Mouse (Mus musculus): Measurements from ENCODE around the gene Olfr566. TPM values are rescaled to one million over a fixed set of nuclear protein-coding genes. Genes with fewer than 3 reads are reported as not detected.

Olfr566 gene
- polyA plus RNA-seq (2015; fragmentation: Nextera tagmentation; extraction: Ambion mirVana), result not detected in 2 replicates

- Histone ChIP-seq H3K36me3 (no peaks in the 10 kb centered on the region), H3K27me3 (no peaks in the 10 kb centered on the region), H3K4me1 (replicated peaks) (no peaks in the 10 kb centered on the region), H3K27ac (no peak within 1 kb of the TSS), H3K4me2 (replicated peaks) (no peak within 1 kb of the TSS), H3K9ac (replicated peaks) (no peak within 1 kb of the TSS), H3K9me3 (no peaks in the 10 kb centered on the region), H3K4me3 (replicated peaks) (no peak within 1 kb of the TSS)
- WGBS, result 87% methylated on average over 1 of the region's 1 CpGs
- no peak for ATAC-seq
Measured at GRCm38 (mm10) chr7:102858665-102859064, at the start of gene Olfr566. TSS of gene Olfr566 (minus strand) at chr7:102858765.

- Histone ChIP-seq H3K27ac (no peak within 1 kb of the TSS), H3K9ac (replicated peaks) (no peak within 1 kb of the TSS), H3K27me3 (no peaks in the 10 kb centered on the region), H3K9me3 (no peaks in the 10 kb centered on the region), H3K36me3 (no peaks in the 10 kb centered on the region), H3K4me2 (replicated peaks) (no peak within 1 kb of the TSS), H3K4me1 (replicated peaks) (no peaks in the 10 kb centered on the region), H3K4me3 (replicated peaks) (no peak within 1 kb of the TSS)
- WGBS, result 78% methylated on average over 3 of the region's 3 CpGs
- ATAC-seq, result no peak
Measured at GRCm38 (mm10) chr7:102890782-102891181, 32.2 kb upstream of the Olfr566 start, which contains the start of gene Olfr569. TSS of gene Olfr569 (minus strand) at chr7:102890882.

- no peaks in the 10 kb centered on the region for H3K9me3 ChIP-seq
- H3K4me3 ChIP-seq (replicated peaks), result no peak within 1 kb of the TSS
- H3K9ac ChIP-seq (replicated peaks), result no peak within 1 kb of the TSS
- ATAC-seq, result no peak
- no peaks in the 10 kb centered on the region for H3K36me3 ChIP-seq
- H3K4me2 ChIP-seq (replicated peaks), result no peak within 1 kb of the TSS
- no peaks in the 10 kb centered on the region for H3K27me3 ChIP-seq
- H3K4me1 ChIP-seq (replicated peaks), result no peaks in the 10 kb centered on the region
- H3K27ac ChIP-seq, result no peak within 1 kb of the TSS
Measured at GRCm38 (mm10) chr7:102876822-102877221, 18.3 kb upstream of the Olfr566 start, which contains the start of gene Olfr568. TSS of gene Olfr568 (plus strand) at chr7:102877122.

GRCm38 (mm10) chr7:102855807-102856206 lies 2.8 kb downstream of the Olfr566 start:
- H3K4me1 ChIP-seq (replicated peaks), result no peaks in the 10 kb centered on the region
- no peak for ATAC-seq
- H3K9ac ChIP-seq (replicated peaks), result no peak overlapping the region
- H3K4me2 ChIP-seq (replicated peaks), result no peak overlapping the region
- H3K27ac ChIP-seq, result no peak overlapping the region
- H3K27me3 ChIP-seq, result no peaks in the 10 kb centered on the region
- no peaks in the 10 kb centered on the region for H3K9me3 ChIP-seq
- H3K36me3 ChIP-seq, result no peaks in the 10 kb centered on the region
- no peak overlapping the region for H3K4me3 ChIP-seq (replicated peaks)

Other genes starting within 250 kb of the Olfr566 start
- not detected in 2 replicates for gene Olfr553, start 240.5 kb downstream of the Olfr566 start, polyA plus RNA-seq (2015; fragmentation: Nextera tagmentation; extraction: Ambion mirVana)
- not detected in 2 replicates for gene Olfr554, start 220.3 kb downstream of the Olfr566 start, polyA plus RNA-seq (2015; fragmentation: Nextera tagmentation; extraction: Ambion mirVana)
- not detected in 2 replicates for gene Olfr555, start 199.9 kb downstream of the Olfr566 start, polyA plus RNA-seq (2015; fragmentation: Nextera tagmentation; extraction: Ambion mirVana)
- not detected in 2 replicates for gene Olfr556, start 193.9 kb downstream of the Olfr566 start, polyA plus RNA-seq (2015; fragmentation: Nextera tagmentation; extraction: Ambion mirVana)
- 7.3 and 8.0 TPM in 2 replicates for gene Trim68, start 171.4 kb downstream of the Olfr566 start, polyA plus RNA-seq (2015; fragmentation: Nextera tagmentation; extraction: Ambion mirVana)
- gene Olfr557, start 162.9 kb downstream of the Olfr566 start, polyA plus RNA-seq (2015; fragmentation: Nextera tagmentation; extraction: Ambion mirVana), result not detected in 2 replicates
- 0.07 TPM in 1 of 2 replicates, not detected in the other for gene Olfr558, start 156.6 kb downstream of the Olfr566 start, polyA plus RNA-seq (2015; fragmentation: Nextera tagmentation; extraction: Ambion mirVana)
- not detected in 2 replicates for gene Olfr33, start 139.7 kb downstream of the Olfr566 start, polyA plus RNA-seq (2015; fragmentation: Nextera tagmentation; extraction: Ambion mirVana)
- gene Olfr559, start 131.3 kb downstream of the Olfr566 start, polyA plus RNA-seq (2015; fragmentation: Nextera tagmentation; extraction: Ambion mirVana), result not detected in 2 replicates
- not detected in 2 replicates for gene Olfr560, start 99.4 kb downstream of the Olfr566 start, polyA plus RNA-seq (2015; fragmentation: Nextera tagmentation; extraction: Ambion mirVana)
- gene Olfr78, start 99.3 kb downstream of the Olfr566 start, polyA plus RNA-seq (2015; fragmentation: Nextera tagmentation; extraction: Ambion mirVana), result not detected in 2 replicates
- not detected in 2 replicates for gene Olfr561, start 87.5 kb downstream of the Olfr566 start, polyA plus RNA-seq (2015; fragmentation: Nextera tagmentation; extraction: Ambion mirVana)
- not detected in 2 replicates for gene Olfr564, start 55.3 kb downstream of the Olfr566 start, polyA plus RNA-seq (2015; fragmentation: Nextera tagmentation; extraction: Ambion mirVana)
- not detected in 2 replicates for gene Olfr568, start 18.4 kb upstream of the Olfr566 start, polyA plus RNA-seq (2015; fragmentation: Nextera tagmentation; extraction: Ambion mirVana)
- gene Olfr569, start 32.1 kb upstream of the Olfr566 start, polyA plus RNA-seq (2015; fragmentation: Nextera tagmentation; extraction: Ambion mirVana), result not detected in 2 replicates
- gene Olfr570, start 35.8 kb upstream of the Olfr566 start, polyA plus RNA-seq (2015; fragmentation: Nextera tagmentation; extraction: Ambion mirVana), result not detected in 2 replicates
- gene Olfr571, start 58.8 kb upstream of the Olfr566 start, polyA plus RNA-seq (2015; fragmentation: Nextera tagmentation; extraction: Ambion mirVana), result not detected in 2 replicates
- not detected in 2 replicates for gene Olfr572, start 65.6 kb upstream of the Olfr566 start, polyA plus RNA-seq (2015; fragmentation: Nextera tagmentation; extraction: Ambion mirVana)
- gene Olfr573-ps1, start 83.8 kb upstream of the Olfr566 start, polyA plus RNA-seq (2015; fragmentation: Nextera tagmentation; extraction: Ambion mirVana), result not detected in 2 replicates
- gene Olfr574, start 89.7 kb upstream of the Olfr566 start, polyA plus RNA-seq (2015; fragmentation: Nextera tagmentation; extraction: Ambion mirVana), result not detected in 2 replicates
- gene Olfr575, start 100.0 kb upstream of the Olfr566 start, polyA plus RNA-seq (2015; fragmentation: Nextera tagmentation; extraction: Ambion mirVana), result not detected in 2 replicates
- not detected in 2 replicates for gene Olfr576, start 103.9 kb upstream of the Olfr566 start, polyA plus RNA-seq (2015; fragmentation: Nextera tagmentation; extraction: Ambion mirVana)
- not detected in 2 replicates for gene Olfr577, start 117.2 kb upstream of the Olfr566 start, polyA plus RNA-seq (2015; fragmentation: Nextera tagmentation; extraction: Ambion mirVana)
- gene Olfr578, start 130.6 kb upstream of the Olfr566 start, polyA plus RNA-seq (2015; fragmentation: Nextera tagmentation; extraction: Ambion mirVana), result not detected in 2 replicates
- gene Olfr582, start 179.3 kb upstream of the Olfr566 start, polyA plus RNA-seq (2015; fragmentation: Nextera tagmentation; extraction: Ambion mirVana), result not detected in 2 replicates
- gene Olfr583, start 192.5 kb upstream of the Olfr566 start, polyA plus RNA-seq (2015; fragmentation: Nextera tagmentation; extraction: Ambion mirVana), result not detected in 2 replicates
- gene Olfr584, start 223.1 kb upstream of the Olfr566 start, polyA plus RNA-seq (2015; fragmentation: Nextera tagmentation; extraction: Ambion mirVana), result not detected in 2 replicates
- not detected in 2 replicates for gene Olfr585, start 239.0 kb upstream of the Olfr566 start, polyA plus RNA-seq (2015; fragmentation: Nextera tagmentation; extraction: Ambion mirVana)